8 mouse cellular contexts compared by ENCODE assay signal in the genomic region with DNA sequence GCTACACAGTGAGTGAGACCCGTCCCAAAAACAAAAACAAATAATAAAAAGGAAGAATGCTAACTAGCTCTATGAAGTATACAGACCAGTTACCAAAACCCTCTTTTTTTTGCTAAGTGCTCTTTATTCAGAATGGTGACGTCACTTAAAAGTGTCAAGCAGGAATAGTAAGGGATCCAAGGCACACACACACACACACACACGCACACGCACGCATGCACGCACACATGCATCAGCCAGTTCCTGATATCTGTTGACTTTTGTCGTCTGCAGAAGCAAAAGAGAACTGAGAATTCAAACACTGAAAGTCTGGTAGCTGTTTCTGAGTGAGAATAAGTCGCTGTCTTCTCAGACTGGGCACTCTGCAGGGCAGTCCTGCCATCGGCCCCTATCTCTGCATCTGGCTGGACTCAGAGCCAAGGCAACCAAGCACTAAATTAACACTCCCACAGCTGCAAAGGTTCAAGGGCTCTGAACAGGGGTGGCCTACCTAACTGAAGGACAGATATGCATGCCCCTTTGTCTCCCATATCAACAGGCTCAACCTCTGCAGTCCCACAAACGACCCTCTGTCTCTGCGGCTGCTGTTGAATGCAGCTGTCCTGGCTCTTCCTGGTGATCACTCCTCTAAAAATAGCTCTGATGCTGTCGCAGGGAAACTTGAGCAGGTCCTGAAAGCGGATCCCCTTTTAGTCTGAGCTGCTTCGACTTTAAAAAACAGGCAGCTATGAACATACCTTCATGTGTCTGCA.
DNase-seq lines count a peak whose midpoint lies in the region; ATAC-seq and TF ChIP-seq lines count a peak whose summit lies in the region.

No protein-coding gene starts in this region.

- no peak for TF ChIP-seq CTCF in liver, postnatal 0 days (IDR thresholded peaks at IDR 0.05; ENCODE audit: low read depth)
- TF ChIP-seq CTCF in midbrain, postnatal 0 days (IDR thresholded peaks at IDR 0.05): no peak

- no peaks in the 10 kb centered on the region for H3K36me3 ChIP-seq in liver, postnatal 0 days (replicated peaks; ENCODE audit: insufficient read depth, low read length)
- no peaks in the 10 kb centered on the region for H3K36me3 ChIP-seq in liver, embryonic 12.5 days
- H3K36me3 ChIP-seq in embryonic facial prominence, embryonic 12.5 days: 0 out of 2 replicates have a peak, but pooled peaks cover 3% of the 10 kb centered on the region
- no peaks in the 10 kb centered on the region for H3K36me3 ChIP-seq in heart, embryonic 15.5 days
- H3K36me3 ChIP-seq in midbrain, postnatal 0 days (ENCODE audit: insufficient read depth, low read length): no peaks in the 10 kb centered on the region

- H3K27ac ChIP-seq in liver, postnatal 0 days (ENCODE audit: low read depth): peak overlapping the region; percentile 34
- H3K27ac ChIP-seq in liver, embryonic 12.5 days: no peak overlapping the region
- H3K27ac ChIP-seq in embryonic facial prominence, embryonic 12.5 days: peak overlapping the region; percentile 48; the same call in 1 of the 2 replicates
- H3K27ac ChIP-seq in heart, embryonic 15.5 days: peak overlapping the region; percentile 75
- H3K27ac ChIP-seq in midbrain, postnatal 0 days (ENCODE audit: low read depth, low read length): peak overlapping the region; percentile 21

- no peak for DNase-seq in liver, postnatal 0 days
- no peak for DNase-seq in midbrain, postnatal 0 days (ENCODE audit: low spot score)
- no peak for DNase-seq in cerebellum, adult 11-12 months
- DNase-seq in cerebellum, postnatal 25 days: no peak

- no peaks in the 10 kb centered on the region for H3K9me3 ChIP-seq in liver, postnatal 0 days (ENCODE audit: low read length)
- no peaks in the 10 kb centered on the region for H3K9me3 ChIP-seq in liver, embryonic 12.5 days (replicated peaks)
- no peaks in the 10 kb centered on the region for H3K9me3 ChIP-seq in embryonic facial prominence, embryonic 12.5 days
- no peaks in the 10 kb centered on the region for H3K9me3 ChIP-seq in heart, embryonic 15.5 days (replicated peaks)
- H3K9me3 ChIP-seq in midbrain, postnatal 0 days (ENCODE audit: low read length): no peaks in the 10 kb centered on the region

- H3K9ac ChIP-seq in liver, postnatal 0 days (replicated peaks): no peak overlapping the region
- no peak overlapping the region for H3K9ac ChIP-seq in liver, embryonic 12.5 days
- no peak overlapping the region for H3K9ac ChIP-seq in embryonic facial prominence, embryonic 12.5 days
- peak overlapping the region; percentile 13; the same call in 1 of the 2 replicates for H3K9ac ChIP-seq in heart, embryonic 15.5 days
- H3K9ac ChIP-seq in midbrain, postnatal 0 days (replicated peaks; ENCODE audit: low read length, poor library complexity, severe bottlenecking): no peak overlapping the region

- H3K27me3 ChIP-seq in liver, postnatal 0 days (ENCODE audit: insufficient read depth, low read length): no peaks in the 10 kb centered on the region
- no peaks in the 10 kb centered on the region for H3K27me3 ChIP-seq in liver, embryonic 12.5 days (replicated peaks)
- H3K27me3 ChIP-seq in embryonic facial prominence, embryonic 12.5 days: no peaks in the 10 kb centered on the region
- H3K27me3 ChIP-seq in heart, embryonic 15.5 days: no peaks in the 10 kb centered on the region
- no peaks in the 10 kb centered on the region for H3K27me3 ChIP-seq in midbrain, postnatal 0 days (ENCODE audit: insufficient read depth, low read length)

- no peak overlapping the region for H3K4me2 ChIP-seq in liver, postnatal 0 days (ENCODE audit: low read depth, low read length)
- H3K4me2 ChIP-seq in liver, embryonic 12.5 days: no peak overlapping the region
- H3K4me2 ChIP-seq in embryonic facial prominence, embryonic 12.5 days (replicated peaks): no peak overlapping the region
- peak overlapping the region; percentile 49 for H3K4me2 ChIP-seq in heart, embryonic 15.5 days
- no peak overlapping the region for H3K4me2 ChIP-seq in midbrain, postnatal 0 days (ENCODE audit: low read depth, low read length, poor library complexity, severe bottlenecking)

- WGBS in liver, postnatal 0 days (ENCODE audit: insufficient replicate concordance): 51% methylated on average over 14 of the region's 14 CpGs
- 47% methylated on average over 14 of the region's 14 CpGs for WGBS in liver, embryonic 12.5 days (ENCODE audit: insufficient replicate concordance)
- 44% methylated on average over 14 of the region's 14 CpGs for WGBS in embryonic facial prominence, embryonic 12.5 days
- 31% methylated on average over 14 of the region's 14 CpGs for WGBS in heart, embryonic 15.5 days
- WGBS in midbrain, postnatal 0 days: 51% methylated on average over 14 of the region's 14 CpGs

- ATAC-seq in liver, postnatal 0 days: 0 out of 2 replicates have a peak, but pooled peaks have one; percentile 12
- ATAC-seq in liver, embryonic 12.5 days: no peak
- no peak for ATAC-seq in embryonic facial prominence, embryonic 12.5 days (ENCODE audit: insufficient number of reproducible peaks, insufficient read depth, low FRiP score, low TSS enrichment)
- peak; percentile 58 for ATAC-seq in heart, embryonic 15.5 days (replicated peaks; ENCODE audit: insufficient number of reproducible peaks, insufficient read depth, low FRiP score, low read depth)
- ATAC-seq in midbrain, postnatal 0 days (ENCODE audit: low FRiP score): no peak
- no peak for ATAC-seq in monocyte, adult 5-6 weeks (replicated peaks; ENCODE audit: insufficient number of reproducible peaks, low FRiP score, low TSS enrichment, poor library complexity, severe bottlenecking)

- no peak overlapping the region for H3K4me3 ChIP-seq in liver, postnatal 0 days (ENCODE audit: low read depth, low read length)
- H3K4me3 ChIP-seq in liver, embryonic 12.5 days: no peak overlapping the region
- H3K4me3 ChIP-seq in embryonic facial prominence, embryonic 12.5 days: no peak overlapping the region
- H3K4me3 ChIP-seq in heart, embryonic 15.5 days: 0 out of 2 replicates have a peak overlapping the region, but pooled peaks have one; percentile 7
- no peak overlapping the region for H3K4me3 ChIP-seq in midbrain, postnatal 0 days (ENCODE audit: low read depth, low read length)

- H3K4me1 ChIP-seq in liver, postnatal 0 days (ENCODE audit: insufficient read depth): peaks cover 22% of the 10 kb centered on the region
- peaks cover 26% of the 10 kb centered on the region for H3K4me1 ChIP-seq in liver, embryonic 12.5 days
- peaks cover 69% of the 10 kb centered on the region for H3K4me1 ChIP-seq in embryonic facial prominence, embryonic 12.5 days
- H3K4me1 ChIP-seq in heart, embryonic 15.5 days (replicated peaks): peaks cover 29% of the 10 kb centered on the region
- H3K4me1 ChIP-seq in midbrain, postnatal 0 days (ENCODE audit: insufficient read depth, low read length): peaks cover 16% of the 10 kb centered on the region

- TF ChIP-seq EP300 in liver, postnatal 0 days (IDR thresholded peaks at IDR 0.05; ENCODE audit: low read depth): no peak

Comparison
In these comparisons a context has a peak if more than half of its experiments do, and no peak if none do; other contexts are left out.
1. ATAC-seq: peak in liver, postnatal 0 days (single experiment) and heart, embryonic 15.5 days (single experiment); none in liver, embryonic 12.5 days (single experiment), embryonic facial prominence, embryonic 12.5 days (single experiment), midbrain, postnatal 0 days (single experiment) and monocyte, adult 5-6 weeks (single experiment).